Mouse (Mus musculus) midbrain, embryonic 12.5 days (tissue): ENCODE results near the gene Snd1. TPM values are rescaled to one million over a fixed set of nuclear protein-coding genes. Genes with fewer than 3 reads are reported as not detected.
"Not testable (repeated sequence)": the region's sequence is repeated elsewhere in the genome, so short reads cannot be mapped to it uniquely, and the experiment has no call there.

Experiments used
- ATAC-seq: fragments of 200-750 bp; cut with Nextera tagmentation; 2 replicates; pipeline ENCODE4 v1.8.0; 2017; ENCODE audit warnings: low read depth, moderate TSS enrichment, moderate library complexity; ENCODE audit not compliant: low FRiP score
- H3K27ac ChIP-seq: fragments of 300-500 bp; sonication (generic); replicated peaks from 2 replicates; pipeline ENCODE4 v1.5.1; 2016; ENCODE audit warnings: mild to moderate bottlenecking
- H3K27me3 ChIP-seq: fragments of 300-500 bp; sonication (generic); 2 replicates; pipeline ENCODE4 v1.6.1; 2016; ENCODE audit warnings: mild to moderate bottlenecking
- H3K36me3 ChIP-seq: fragments of 300-500 bp; sonication (generic); 2 replicates; pipeline ENCODE4 v1.6.1; 2016
- H3K4me1 ChIP-seq: fragments of 300-500 bp; sonication (generic); 2 replicates; pipeline ENCODE4 v1.6.1; 2016
- H3K4me2 ChIP-seq: fragments of 300-500 bp; sonication (generic); replicated peaks from 2 replicates; pipeline ENCODE4 v1.6.1; 2016; ENCODE audit warnings: mild to moderate bottlenecking, moderate library complexity
- H3K4me3 ChIP-seq: fragments of 300-500 bp; sonication (generic); 2 replicates; pipeline ENCODE4 v1.5.1; 2016; ENCODE audit warnings: mild to moderate bottlenecking
- H3K9ac ChIP-seq: fragments of 300-500 bp; sonication (generic); replicated peaks from 2 replicates; pipeline ENCODE4 v1.6.1; 2016; ENCODE audit warnings: mild to moderate bottlenecking, moderate library complexity
- H3K9me3 ChIP-seq: fragments of 300-500 bp; sonication (generic); 2 replicates; pipeline ENCODE4 v1.6.1; 2016; ENCODE audit warnings: mild to moderate bottlenecking
- WGBS: fragments of 180-500 bp; shearing (Covaris S2); methylation state at CpG from one replicate; pipeline ENCODE4 v1.1.7; 2016; 5-methylcytosine and 5-hydroxymethylcytosine counted together
- polyA plus RNA-seq: library from polyadenylated mRNA; unstranded; fragments of >200 nt; fragmentation: Nextera tagmentation; extraction: Ambion mirVana; gene quantifications from 2 replicates; pipeline ENCODE4 v1.2.1, GENCODE M21; 2016

The Snd1 gene
- polyA plus RNA-seq, 1 experiment from 2014 or later: 106 TPM

- ATAC-seq: no peak
- Histone ChIP-seq H3K4me3 (no peak overlapping the region), H3K9ac (no peak overlapping the region), H3K4me1 (0 out of 2 replicates have a peak, but pooled peaks cover 5% of the 10 kb centered on the region), H3K9me3 (no peaks in the 10 kb centered on the region), H3K36me3 (no peaks in the 10 kb centered on the region), H3K27me3 (no peaks in the 10 kb centered on the region), H3K27ac (no peak overlapping the region), H3K4me2 (no peak overlapping the region)
- 91% methylated on average over 12 of the region's 12 CpGs for WGBS
Measured at GRCm38 (mm10) chr6:28922371-28922770, 447.4 kb downstream of the Snd1 start.

GRCm38 (mm10) chr6:28923091-28923824 is 448.3 kb downstream of the Snd1 start:
- no peaks in the 10 kb centered on the region for H3K9me3 ChIP-seq
- H3K27ac ChIP-seq: no peak overlapping the region
- H3K4me2 ChIP-seq: no peak overlapping the region
- no peak overlapping the region for H3K4me3 ChIP-seq
- no peaks in the 10 kb centered on the region for H3K36me3 ChIP-seq
- WGBS: 83% methylated on average over 11 of the region's 11 CpGs
- no peaks in the 10 kb centered on the region for H3K27me3 ChIP-seq
- no peak overlapping the region for H3K9ac ChIP-seq
- 0 out of 2 replicates have a peak, but pooled peaks cover 5% of the 10 kb centered on the region for H3K4me1 ChIP-seq
- no peak for ATAC-seq

GRCm38 (mm10) chr6:28923837-28924236 is 448.9 kb downstream of the Snd1 start:
- Histone ChIP-seq H3K4me1 (0 out of 2 replicates have a peak, but pooled peaks cover 5% of the 10 kb centered on the region), H3K4me3 (no peak overlapping the region), H3K27ac (no peak overlapping the region), H3K9ac (no peak overlapping the region), H3K27me3 (no peaks in the 10 kb centered on the region), H3K4me2 (no peak overlapping the region), H3K9me3 (no peaks in the 10 kb centered on the region), H3K36me3 (no peaks in the 10 kb centered on the region)
- WGBS: 87% methylated on average over 10 of the region's 10 CpGs
- no peak for ATAC-seq

GRCm38 (mm10) chr6:28927987-28928386 is 453.0 kb downstream of the Snd1 start:
- H3K4me2 ChIP-seq, H3K9ac ChIP-seq, H3K27me3 ChIP-seq, H3K27ac ChIP-seq, H3K36me3 ChIP-seq, ATAC-seq, H3K4me3 ChIP-seq, H3K9me3 ChIP-seq: not testable (repeated sequence)
- WGBS: 74% methylated on average over 13 of the region's 24 CpGs
- peaks cover 17% of the 10 kb centered on the region for H3K4me1 ChIP-seq

GRCm38 (mm10) chr6:28929169-28929803 is 454.3 kb downstream of the Snd1 start:
- Histone ChIP-seq H3K4me1 (peaks cover 17% of the 10 kb centered on the region), H3K4me2 (peak overlapping the region; percentile 24; the same call in 1 of the 2 replicates)
- H3K27ac ChIP-seq, H3K27me3 ChIP-seq, H3K9ac ChIP-seq, H3K36me3 ChIP-seq, H3K4me3 ChIP-seq, H3K9me3 ChIP-seq, ATAC-seq: not testable (repeated sequence)
- WGBS: 79% methylated on average over 20 of the region's 25 CpGs

- 31% methylated on average over 9 of the region's 9 CpGs for WGBS
- H3K36me3 ChIP-seq: no peaks in the 10 kb centered on the region
- H3K27ac ChIP-seq: no peak overlapping the region
Measured at GRCm38 (mm10) chr6:28931234-28931633, 456.3 kb downstream of the Snd1 start.

GRCm38 (mm10) chr6:28931636-28932327 is 456.8 kb downstream of the Snd1 start:
- 2% methylated on average over 5 of the region's 13 CpGs for WGBS

More at GRCm38 (mm10) chr6:28931234-28931633, 456.3 kb downstream of the Snd1 start:
- Histone ChIP-seq H3K4me1 (peaks cover 17% of the 10 kb centered on the region), H3K27me3 (no peaks in the 10 kb centered on the region), H3K4me3 (no peak overlapping the region), H3K9ac (no peak overlapping the region; the same call in 1 of the 2 replicates), H3K9me3 (no peaks in the 10 kb centered on the region), H3K4me2 (peak overlapping the region; percentile 56)
- ATAC-seq: peak; percentile 56

GRCm38 (mm10) chr6:28932328-28932937 is 457.5 kb downstream of the Snd1 start:
- Histone ChIP-seq H3K27ac (0 out of 2 replicates have a peak overlapping the region, but pooled peaks have one; percentile 17), H3K9ac (peak overlapping the region; percentile 44; the same call in 1 of the 2 replicates)
- WGBS: 7% methylated on average over 18 of the region's 19 CpGs

More at GRCm38 (mm10) chr6:28931636-28932327, 456.8 kb downstream of the Snd1 start:
- Histone ChIP-seq H3K9me3 (no peaks in the 10 kb centered on the region), H3K27me3 (no peaks in the 10 kb centered on the region), H3K36me3 (no peaks in the 10 kb centered on the region), H3K9ac (peak overlapping the region; percentile 44; the same call in 1 of the 2 replicates), H3K4me2 (peak overlapping the region; percentile 56), H3K27ac (0 out of 2 replicates have a peak overlapping the region, but pooled peaks have one; percentile 5), H3K4me1 (peaks cover 17% of the 10 kb centered on the region), H3K4me3 (peak overlapping the region; percentile 24)
- ATAC-seq: peak; percentile 56

GRCm38 (mm10) chr6:28935736-28936135 is 460.8 kb downstream of the Snd1 start:
- ATAC-seq: no peak
- no peaks in the 10 kb centered on the region for H3K36me3 ChIP-seq
- H3K4me3 ChIP-seq: no peak overlapping the region
- H3K4me1 ChIP-seq: peaks cover 17% of the 10 kb centered on the region
- H3K9me3 ChIP-seq: no peaks in the 10 kb centered on the region
- H3K27ac ChIP-seq: no peak overlapping the region
- no peak overlapping the region for H3K4me2 ChIP-seq
- no peak overlapping the region for H3K9ac ChIP-seq
- no peaks in the 10 kb centered on the region for H3K27me3 ChIP-seq
- WGBS: 87% methylated on average over 7 of the region's 7 CpGs

More at GRCm38 (mm10) chr6:28932328-28932937, 457.5 kb downstream of the Snd1 start:
- Histone ChIP-seq H3K4me2 (peak overlapping the region; percentile 56), H3K4me3 (peak overlapping the region; percentile 24), H3K4me1 (peaks cover 17% of the 10 kb centered on the region), H3K27me3 (no peaks in the 10 kb centered on the region), H3K9me3 (no peaks in the 10 kb centered on the region), H3K36me3 (no peaks in the 10 kb centered on the region)
- ATAC-seq: peak; percentile 63

GRCm38 (mm10) chr6:28947254-28947653 is 472.3 kb downstream of the Snd1 start:
- H3K27ac ChIP-seq: no peak overlapping the region
- 0 out of 2 replicates have a peak, but pooled peaks cover 6% of the 10 kb centered on the region for H3K27me3 ChIP-seq
- H3K36me3 ChIP-seq: no peaks in the 10 kb centered on the region
- H3K9me3 ChIP-seq: no peaks in the 10 kb centered on the region
- no peak for ATAC-seq
- H3K9ac ChIP-seq: no peak overlapping the region
- H3K4me3 ChIP-seq: no peak overlapping the region
- no peaks in the 10 kb centered on the region for H3K4me1 ChIP-seq
- WGBS: 72% methylated on average over 9 of the region's 9 CpGs
- H3K4me2 ChIP-seq: no peak overlapping the region

GRCm38 (mm10) chr6:28949269-28949668 is 474.3 kb downstream of the Snd1 start:
- Histone ChIP-seq H3K27me3 (0 out of 2 replicates have a peak, but pooled peaks cover 6% of the 10 kb centered on the region), H3K36me3 (no peaks in the 10 kb centered on the region), H3K4me1 (no peaks in the 10 kb centered on the region), H3K9me3 (no peaks in the 10 kb centered on the region), H3K27ac (no peak overlapping the region), H3K9ac (no peak overlapping the region), H3K4me2 (no peak overlapping the region), H3K4me3 (no peak overlapping the region)
- 19% methylated on average over 12 of the region's 12 CpGs for WGBS
- ATAC-seq: 0 out of 2 replicates have a peak, but pooled peaks have one; percentile 60
